Mouse (Mus musculus) WW6 (cell line): ENCODE data around the gene Fbxo24.
"Not testable (repeated sequence)": the region's sequence is repeated elsewhere in the genome, so short reads cannot be mapped to it uniquely, and the experiment has no call there.

ENCODE experiments used
- DNase-seq: peaks from one replicate; pipeline ENCODE4 v3.0.0-alpha.2; 2013; ENCODE audit warnings: low read depth, low spot score

The Fbxo24 gene

DNA sequence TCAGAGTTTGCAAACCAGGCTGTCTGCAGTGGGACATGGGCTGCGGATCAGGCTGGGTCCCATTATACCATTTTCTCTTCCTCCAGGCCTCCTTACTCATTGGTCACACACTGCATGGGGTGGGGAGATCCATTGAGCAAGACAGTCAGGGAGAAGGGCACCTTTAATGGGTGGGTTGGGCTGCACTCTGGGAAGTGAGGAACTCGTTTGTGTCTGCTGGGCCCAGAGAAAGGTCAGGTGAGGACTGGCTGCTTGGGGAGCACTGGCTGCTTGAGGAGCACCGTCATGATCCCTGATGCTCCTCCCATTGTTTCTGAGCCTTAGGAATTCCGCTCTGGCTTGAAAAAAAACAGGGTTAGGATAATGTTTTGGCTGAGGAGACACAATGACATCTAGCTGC is 14.1 kb upstream of the Fbxo24 start:
- DNase-seq: no peak

- DNase-seq: peak; percentile 81
Observed at GRCm38 (mm10) chr5:137641054-137641453, 12.3 kb upstream of the Fbxo24 start, which contains the start of gene Sap25. Sap25 (plus strand) TSS chr5:137641334.

GRCm38 (mm10) chr5:137639472-137639871 is 10.7 kb upstream of the Fbxo24 start:
- DNase-seq: no peak

GRCm38 (mm10) chr5:137633397-137634084 is 4.7 kb upstream of the Fbxo24 start:
- DNase-seq: no peak

- no peak for DNase-seq
Observed at GRCm38 (mm10) chr5:137631591-137631990, 2.8 kb upstream of the Fbxo24 start.

DNA sequence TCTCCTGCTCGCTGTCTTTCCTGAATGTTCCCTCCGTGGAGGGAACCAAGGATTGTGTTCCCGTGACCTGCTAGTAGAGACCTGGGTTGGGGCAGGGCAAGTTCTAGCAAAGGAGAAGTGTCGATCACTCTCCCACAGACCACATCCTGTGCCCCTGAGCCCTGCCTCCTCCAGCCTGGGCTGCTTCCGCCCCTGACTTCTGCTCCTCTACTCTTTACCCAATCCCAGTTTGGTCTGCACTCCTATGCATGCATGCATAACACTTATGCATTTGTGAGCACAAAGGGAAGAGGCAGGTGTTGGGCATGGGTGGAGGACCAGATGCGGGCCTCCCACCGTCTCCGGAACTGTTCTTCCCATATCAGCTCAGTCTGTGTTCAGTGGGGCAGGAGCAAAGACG is 2.4 kb upstream of the Fbxo24 start:
- DNase-seq: no peak

- no peak for DNase-seq
Observed at GRCm38 (mm10) chr5:137630602-137631001, 1.8 kb upstream of the Fbxo24 start.

DNA sequence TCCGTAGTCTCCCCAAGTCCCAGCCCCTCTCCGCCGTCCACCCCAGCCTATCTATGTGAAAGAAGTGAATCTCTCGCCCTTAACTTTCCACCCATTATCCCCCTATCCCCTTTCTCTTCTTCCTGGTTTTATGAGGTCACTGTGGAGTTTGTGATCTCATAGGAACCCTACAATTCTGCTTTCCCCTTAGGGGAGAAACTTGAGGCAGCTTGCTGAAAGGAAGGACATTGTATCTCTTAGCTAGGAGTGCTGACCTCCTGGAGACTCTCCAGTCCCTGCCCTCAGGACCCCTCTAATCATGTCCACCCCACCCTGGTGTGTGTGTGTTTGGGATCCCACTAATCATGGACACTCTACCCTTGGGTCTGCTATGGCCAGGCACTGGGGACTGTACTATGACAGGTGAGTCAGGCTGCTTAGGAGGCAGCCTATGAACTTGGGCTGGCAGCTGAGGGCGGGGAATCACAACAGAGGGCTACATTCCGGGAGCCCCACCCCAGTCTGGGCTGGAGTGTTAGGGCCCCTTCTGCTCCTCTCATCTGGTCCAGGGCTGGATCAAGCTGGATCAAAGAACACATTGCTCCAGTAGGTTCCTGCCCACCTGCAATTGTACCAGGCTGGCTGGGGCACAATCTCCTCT is 1.2 kb upstream of the Fbxo24 start:
- no peak for DNase-seq

- DNase-seq: no peak
Observed at GRCm38 (mm10) chr5:137629306-137629721, 512 bp upstream of the Fbxo24 start.

DNA sequence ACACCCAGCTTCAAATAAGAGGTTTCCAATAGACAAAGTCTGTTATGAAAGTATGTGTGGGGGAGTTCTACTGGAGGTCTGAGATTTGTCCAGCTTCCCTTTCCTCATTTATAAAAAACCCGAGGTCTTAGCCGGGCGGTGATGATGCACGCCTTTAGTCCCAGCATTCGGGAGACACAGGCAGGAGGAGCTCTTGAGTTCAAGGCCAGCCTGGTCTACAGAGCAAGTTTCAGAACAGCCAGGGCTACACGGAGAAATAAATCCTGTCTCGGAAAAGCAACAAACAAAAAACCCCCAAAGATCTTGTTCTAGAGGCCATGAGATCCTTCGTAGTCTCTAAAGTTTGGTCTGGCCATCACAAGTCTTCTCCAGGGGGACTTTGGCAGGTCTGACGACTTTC is 811 bp downstream of the Fbxo24 start:
- no peak for DNase-seq

DNA sequence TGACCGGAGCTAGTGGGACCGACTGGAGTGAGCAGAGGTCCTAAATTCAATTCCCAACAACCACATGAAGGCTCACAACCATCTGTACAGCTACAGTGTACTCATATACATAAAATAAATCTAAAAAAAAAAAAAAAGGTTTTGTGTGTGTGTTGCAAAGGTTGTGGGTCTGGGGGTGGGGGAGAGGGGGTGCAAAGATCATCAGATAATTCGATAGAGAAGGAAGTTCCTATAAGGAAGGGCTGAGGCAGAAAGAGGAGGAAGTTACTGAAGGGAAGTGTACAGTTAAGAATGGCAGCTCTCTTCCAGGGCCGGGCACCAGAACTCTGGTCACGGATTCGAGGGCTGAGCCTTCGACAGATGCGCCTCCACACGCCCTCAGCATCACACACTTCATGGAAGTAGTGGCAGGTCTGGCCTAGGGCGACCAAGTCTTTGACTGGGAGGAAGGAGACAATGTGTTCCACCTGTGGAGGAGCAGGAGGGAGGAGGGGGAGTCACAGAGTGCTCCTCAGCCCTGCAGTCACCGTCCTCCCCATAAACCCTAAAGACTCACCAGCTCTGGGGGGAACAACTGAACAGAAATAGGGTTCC is 4.8 kb downstream of the Fbxo24 start:
- no peak for DNase-seq

GRCm38 (mm10) chr5:137615347-137615746 is 13.5 kb downstream of the Fbxo24 start:
- DNase-seq: no peak

DNA sequence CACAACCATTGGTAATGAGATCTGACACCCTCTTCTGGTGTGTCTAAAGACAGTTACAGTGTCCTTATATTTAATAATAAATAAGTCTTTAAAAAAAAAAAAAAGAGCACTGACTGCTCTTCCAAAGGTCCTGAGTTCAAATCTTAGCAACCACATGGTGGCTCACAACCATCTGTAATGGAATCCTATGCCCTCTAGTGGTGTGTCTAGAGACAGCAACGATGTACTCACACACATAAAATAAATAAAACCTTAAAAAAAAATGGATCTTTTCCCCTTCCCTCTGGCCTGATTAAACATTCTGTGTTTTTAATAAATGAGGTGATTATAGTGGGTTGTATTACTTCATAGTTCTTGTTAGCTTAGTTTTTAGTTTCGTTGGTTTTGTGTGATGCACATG is 13.9 kb downstream of the Fbxo24 start:
- not testable (repeated sequence) for DNase-seq

DNA sequence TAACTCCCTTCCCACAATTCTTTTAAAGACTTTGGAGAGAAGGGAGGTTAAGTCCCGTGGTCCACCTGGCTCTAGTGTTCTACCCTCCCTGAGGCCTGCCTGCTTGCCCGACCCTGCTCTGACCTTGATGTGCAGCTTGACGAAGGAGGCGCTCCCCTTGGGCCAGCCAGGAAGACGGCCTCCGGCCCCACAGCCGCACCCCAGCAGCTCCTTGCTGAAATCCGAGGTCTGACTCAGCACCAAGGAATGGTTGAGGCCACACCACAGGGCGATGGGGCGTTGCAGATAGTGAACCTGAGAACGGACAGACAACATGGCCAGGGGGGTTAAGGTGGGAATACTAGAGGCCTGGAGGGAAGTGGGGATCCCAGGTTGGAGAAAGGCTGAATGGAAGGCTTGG is 15.3 kb downstream of the Fbxo24 start, which contains the start of gene Pcolce:
Gene Pcolce, minus strand, starts transcription at position 235 of the 400 bp plus-strand sequence.
- no peak for DNase-seq

DNA sequence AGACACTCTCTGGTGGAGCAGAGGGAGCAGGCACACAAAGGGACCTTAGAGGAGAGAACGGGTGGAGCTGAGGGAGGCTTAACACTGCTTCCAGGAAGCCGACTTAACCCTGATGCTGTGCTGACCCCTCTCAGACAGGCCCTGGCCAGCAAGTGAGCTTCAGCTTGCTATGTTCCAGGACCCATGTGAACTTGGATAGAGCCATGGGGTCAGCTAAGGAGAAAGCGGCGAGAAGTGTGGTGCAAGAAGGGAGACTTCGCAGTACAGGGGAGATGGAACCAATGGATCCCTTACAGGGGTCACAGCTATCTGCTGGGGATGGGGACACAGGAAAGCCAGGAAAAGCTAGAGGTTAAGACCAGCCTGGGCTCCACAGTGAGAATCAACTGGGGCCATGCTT is 15.7 kb downstream of the Fbxo24 start:
- DNase-seq: no peak

GRCm38 (mm10) chr5:137611245-137611602 is 17.6 kb downstream of the Fbxo24 start:
- DNase-seq: no peak

- DNase-seq: no peak
Observed at GRCm38 (mm10) chr5:137610548-137611244, 18.1 kb downstream of the Fbxo24 start.

DNA sequence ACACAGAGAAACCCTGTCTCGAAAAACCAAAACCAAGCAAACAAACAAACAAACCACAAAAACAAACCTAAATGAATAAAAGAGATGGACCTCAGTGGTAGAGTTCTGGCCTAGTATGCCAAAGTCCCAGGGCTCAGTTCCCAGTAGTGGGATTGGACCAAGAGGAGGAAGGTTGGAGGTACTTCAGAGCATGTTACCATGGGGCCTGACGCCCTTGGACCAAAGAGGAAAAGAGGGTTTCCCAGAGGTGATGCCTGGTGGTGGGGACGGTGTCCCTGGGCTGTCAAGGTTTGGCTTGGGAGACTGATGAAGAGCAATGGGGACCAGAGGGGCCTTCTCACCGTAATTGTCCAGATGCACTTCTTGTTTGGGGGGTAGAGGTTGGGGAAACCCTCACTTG is 18.7 kb downstream of the Fbxo24 start:
- no peak for DNase-seq

DNA sequence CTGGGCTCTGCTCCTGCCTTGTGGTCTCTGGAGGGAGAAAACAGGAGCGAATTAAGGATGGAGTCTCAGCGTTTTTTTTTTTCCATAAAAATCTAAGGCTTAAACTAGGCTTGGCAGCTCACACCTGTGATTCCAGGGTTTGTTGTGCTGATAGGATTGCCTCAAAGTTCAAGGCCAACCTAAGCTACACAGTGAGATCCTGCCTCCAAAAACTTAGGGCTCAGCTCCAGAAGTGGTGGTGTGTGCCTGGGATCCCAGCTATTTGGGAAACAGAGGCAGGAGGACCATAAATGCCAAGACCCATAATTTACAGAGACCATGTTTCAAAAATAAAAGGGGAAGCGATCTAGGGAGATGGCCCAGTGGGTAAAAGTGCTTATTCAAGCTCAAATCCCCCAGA is 19.5 kb downstream of the Fbxo24 start:
- no peak for DNase-seq

- DNase-seq: no peak
Observed at GRCm38 (mm10) chr5:137608654-137609190, 20.1 kb downstream of the Fbxo24 start.

GRCm38 (mm10) chr5:137607860-137608653 is 20.7 kb downstream of the Fbxo24 start:
- DNase-seq: no peak
